Mouse (Mus musculus): ENCODE data around the gene Olfr1247. TPM values are rescaled to one million over a fixed set of nuclear protein-coding genes. Genes with fewer than 3 reads are reported as not detected.
"Not testable (repeated sequence)": the region's sequence is repeated elsewhere in the genome, so short reads cannot be mapped to it uniquely, and the experiment has no call there.

The Olfr1247 gene
- polyA plus RNA-seq (2011; ENCODE audit: insufficient read depth, insufficient read length, low read depth, missing spikeins) = not detected in 2 replicates

DNA sequence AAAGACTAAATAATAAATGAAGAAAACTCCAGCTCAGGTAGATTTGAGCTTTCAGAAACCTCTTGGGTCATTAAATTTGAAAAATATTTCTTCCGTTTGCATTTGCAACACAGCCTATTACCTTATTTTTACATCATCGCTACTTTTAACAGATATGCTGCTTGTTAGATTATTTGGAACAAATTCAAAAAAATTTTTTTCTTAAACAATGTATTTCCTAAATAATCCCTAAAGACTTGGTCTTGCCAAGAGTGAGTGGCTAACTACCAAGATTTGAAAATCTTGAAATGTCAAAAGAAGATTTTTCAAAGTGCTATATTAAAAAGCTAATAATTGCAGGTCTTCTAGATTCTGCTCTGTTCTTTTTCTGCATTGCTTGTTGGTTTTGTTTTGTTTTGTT is at the start of gene Olfr1247:
Gene Olfr1247, minus strand, starts transcription at position 101 of the 400 bp plus-strand sequence.
- Histone ChIP-seq H3K27me3 (ENCODE audit: control insufficient read depth, insufficient read depth, low read length, poor library complexity, severe bottlenecking) (no peaks in the 10 kb centered on the region), H3K9ac (ENCODE audit: low read depth, poor library complexity, severe bottlenecking) (no peak within 1 kb of the TSS), H3K9me3 (replicated peaks; ENCODE audit: control insufficient read depth, insufficient read depth, low read length, poor library complexity, severe bottlenecking) (no peaks in the 10 kb centered on the region), H3K27ac (ENCODE audit: insufficient read depth, low read length) (no peak within 1 kb of the TSS), H3K4me1 (ENCODE audit: control insufficient read depth, insufficient read depth, low read length) (no peaks in the 10 kb centered on the region), H3K4me3 (ENCODE audit: low read depth, low read length) (no peak within 1 kb of the TSS), H3K36me3 (ENCODE audit: control insufficient read depth, insufficient read depth, low read length, poor library complexity, severe bottlenecking) (no peaks in the 10 kb centered on the region)
- TF ChIP-seq POLR2A (IDR thresholded peaks at IDR 0.05; ENCODE audit: insufficient read depth, low read length) = no peak
- TF ChIP-seq EP300 (IDR thresholded peaks at IDR 0.05; ENCODE audit: insufficient read depth, low read depth, low read length) = no peak
- TF ChIP-seq CTCF (IDR thresholded peaks at IDR 0.05; ENCODE audit: low read depth, low read length) = no peak

DNA sequence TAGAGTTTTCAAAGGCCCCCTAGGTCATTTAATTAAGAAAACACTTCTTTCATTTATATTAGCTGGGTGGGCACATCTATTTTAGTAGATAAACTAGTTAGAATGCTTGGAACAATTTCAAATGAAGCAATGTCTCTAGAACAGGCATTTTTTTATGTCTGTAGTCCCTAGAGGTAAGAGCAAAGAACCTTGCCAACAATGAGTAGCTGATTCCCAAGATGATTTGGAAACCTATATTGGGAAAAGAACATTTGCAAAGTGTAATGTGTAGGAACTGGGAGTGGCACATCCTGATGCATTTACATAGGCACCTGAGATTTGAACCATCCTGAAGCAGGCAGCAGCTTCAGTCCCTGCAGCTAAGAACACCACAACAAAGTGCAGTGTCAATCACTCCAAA is 47.4 kb upstream of the Olfr1247 start, which contains the start of gene Olfr1250:
Gene Olfr1250, minus strand, starts transcription at position 101 of the 400 bp plus-strand sequence.
- Histone ChIP-seq H3K4me3 (ENCODE audit: low read depth, low read length) (no peak within 1 kb of the TSS), H3K27me3 (ENCODE audit: control insufficient read depth, insufficient read depth, low read length, poor library complexity, severe bottlenecking) (no peaks in the 10 kb centered on the region)
- TF ChIP-seq POLR2A (IDR thresholded peaks at IDR 0.05; ENCODE audit: insufficient read depth, low read length) (no peak), CTCF (IDR thresholded peaks at IDR 0.05; ENCODE audit: low read depth, low read length) (no peak), EP300 (IDR thresholded peaks at IDR 0.05; ENCODE audit: insufficient read depth, low read depth, low read length) (no peak)

DNA sequence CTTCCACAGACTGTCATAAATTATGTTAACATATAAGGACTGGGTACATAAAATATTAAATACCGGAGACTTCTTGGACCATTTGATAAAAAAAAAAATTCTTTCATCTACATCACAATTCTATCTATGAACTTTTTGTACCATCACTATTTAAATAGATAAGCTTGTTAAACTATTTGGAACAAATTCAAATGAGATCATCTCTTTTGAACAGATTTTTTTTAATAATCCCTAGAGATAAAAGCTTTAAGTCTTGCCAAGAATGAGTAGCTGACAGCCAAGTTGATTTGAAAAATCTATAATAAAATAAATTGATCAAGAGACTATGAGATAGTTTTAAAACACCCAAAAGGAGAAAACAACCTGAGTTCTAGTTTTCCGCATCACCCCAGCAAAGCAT is 21.0 kb upstream of the Olfr1247 start, which contains the start of gene Olfr1249:
Gene Olfr1249, minus strand, starts transcription at position 101 of the 400 bp plus-strand sequence.
- TF ChIP-seq EP300 (IDR thresholded peaks at IDR 0.05; ENCODE audit: insufficient read depth, low read depth, low read length) (no peak), POLR2A (IDR thresholded peaks at IDR 0.05; ENCODE audit: insufficient read depth, low read length) (no peak), CTCF (IDR thresholded peaks at IDR 0.05; ENCODE audit: low read depth, low read length) (no peak)
- H3K9ac ChIP-seq (ENCODE audit: low read depth, poor library complexity, severe bottlenecking) = no peak within 1 kb of the TSS
- no peaks in the 10 kb centered on the region for H3K36me3 ChIP-seq (ENCODE audit: control insufficient read depth, insufficient read depth, low read length, poor library complexity, severe bottlenecking)
- no peak within 1 kb of the TSS for H3K27ac ChIP-seq (ENCODE audit: insufficient read depth, low read length)
- H3K4me3 ChIP-seq (ENCODE audit: low read depth, low read length) = no peak within 1 kb of the TSS
- no peaks in the 10 kb centered on the region for H3K27me3 ChIP-seq (ENCODE audit: control insufficient read depth, insufficient read depth, low read length, poor library complexity, severe bottlenecking)
- H3K4me1 ChIP-seq (ENCODE audit: control insufficient read depth, insufficient read depth, low read length) = no peaks in the 10 kb centered on the region
- H3K9me3 ChIP-seq (replicated peaks; ENCODE audit: control insufficient read depth, insufficient read depth, low read length, poor library complexity, severe bottlenecking) = no peaks in the 10 kb centered on the region

More for the DNA sequence above, 47.4 kb upstream of the Olfr1247 start, which contains the start of gene Olfr1250:
- Histone ChIP-seq H3K9ac (ENCODE audit: low read depth, poor library complexity, severe bottlenecking) (no peak within 1 kb of the TSS), H3K36me3 (ENCODE audit: control insufficient read depth, insufficient read depth, low read length, poor library complexity, severe bottlenecking) (no peaks in the 10 kb centered on the region), H3K4me1 (ENCODE audit: control insufficient read depth, insufficient read depth, low read length) (no peaks in the 10 kb centered on the region), H3K9me3 (replicated peaks; ENCODE audit: control insufficient read depth, insufficient read depth, low read length, poor library complexity, severe bottlenecking) (no peaks in the 10 kb centered on the region), H3K27ac (ENCODE audit: insufficient read depth, low read length) (no peak within 1 kb of the TSS)

DNA sequence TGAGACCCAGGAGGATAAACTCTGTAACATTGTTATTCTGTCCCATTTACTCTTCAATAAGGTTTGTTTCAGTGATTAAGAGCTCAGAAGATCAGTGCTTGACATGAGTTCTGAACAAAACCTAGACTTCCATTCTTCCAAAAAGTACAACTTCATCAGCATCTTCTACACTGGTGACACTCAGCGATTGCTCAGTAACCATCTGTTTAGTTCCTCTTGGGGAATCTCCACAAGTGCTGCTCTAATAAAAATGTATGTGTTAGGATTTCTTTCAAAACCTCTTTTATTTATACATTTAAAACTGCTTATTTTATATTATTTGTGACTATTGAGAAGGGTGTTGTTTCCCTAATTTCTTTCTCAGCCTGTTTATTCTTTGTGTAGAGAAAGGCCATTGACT is 4.2 kb upstream of the Olfr1247 start, which contains the start of gene Olfr1248:
Gene Olfr1248, minus strand, starts transcription at position 101 of the 400 bp plus-strand sequence.
- not testable (repeated sequence) for H3K9ac ChIP-seq (ENCODE audit: low read depth, poor library complexity, severe bottlenecking); H3K4me1 ChIP-seq (ENCODE audit: control insufficient read depth, insufficient read depth, low read length); H3K4me3 ChIP-seq (ENCODE audit: low read depth, low read length); H3K9me3 ChIP-seq (replicated peaks; ENCODE audit: control insufficient read depth, insufficient read depth, low read length, poor library complexity, severe bottlenecking); H3K27me3 ChIP-seq (ENCODE audit: control insufficient read depth, insufficient read depth, low read length, poor library complexity, severe bottlenecking); H3K36me3 ChIP-seq (ENCODE audit: control insufficient read depth, insufficient read depth, low read length, poor library complexity, severe bottlenecking); H3K27ac ChIP-seq (ENCODE audit: insufficient read depth, low read length)

DNA sequence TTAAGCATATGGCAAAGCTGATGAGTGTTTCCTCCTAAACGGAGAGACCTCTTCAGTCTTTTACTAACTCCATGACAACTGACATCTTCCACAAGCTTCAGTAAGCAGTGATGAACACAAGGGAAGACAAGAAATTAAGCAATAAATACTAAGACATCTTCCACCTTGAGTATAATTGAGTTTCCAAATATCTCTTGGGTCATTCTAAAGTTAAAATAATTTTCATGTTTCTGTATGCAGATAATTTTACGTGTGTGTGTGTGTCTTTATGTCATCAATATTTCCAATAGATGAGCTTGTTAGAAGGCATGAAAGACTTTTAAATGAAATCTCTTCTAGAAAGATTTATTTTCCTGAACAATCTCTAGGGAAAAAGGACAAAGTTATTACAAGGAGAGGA is 20.9 kb downstream of the Olfr1247 start, which contains the start of gene Olfr1246:
Gene Olfr1246, minus strand, starts transcription at position 101 of the 400 bp plus-strand sequence.
- no peaks in the 10 kb centered on the region for H3K9me3 ChIP-seq (replicated peaks; ENCODE audit: control insufficient read depth, insufficient read depth, low read length, poor library complexity, severe bottlenecking)
- H3K36me3 ChIP-seq (ENCODE audit: control insufficient read depth, insufficient read depth, low read length, poor library complexity, severe bottlenecking) = no peaks in the 10 kb centered on the region
- H3K4me3 ChIP-seq (ENCODE audit: low read depth, low read length) = no peak within 1 kb of the TSS
- no peak within 1 kb of the TSS for H3K27ac ChIP-seq (ENCODE audit: insufficient read depth, low read length)
- TF ChIP-seq POLR2A (IDR thresholded peaks at IDR 0.05; ENCODE audit: insufficient read depth, low read length) (no peak), EP300 (IDR thresholded peaks at IDR 0.05; ENCODE audit: insufficient read depth, low read depth, low read length) (no peak), CTCF (IDR thresholded peaks at IDR 0.05; ENCODE audit: low read depth, low read length) (no peak)
- no peaks in the 10 kb centered on the region for H3K4me1 ChIP-seq (ENCODE audit: control insufficient read depth, insufficient read depth, low read length)
- H3K9ac ChIP-seq (ENCODE audit: low read depth, poor library complexity, severe bottlenecking) = no peak within 1 kb of the TSS
- no peaks in the 10 kb centered on the region for H3K27me3 ChIP-seq (ENCODE audit: control insufficient read depth, insufficient read depth, low read length, poor library complexity, severe bottlenecking)

DNA sequence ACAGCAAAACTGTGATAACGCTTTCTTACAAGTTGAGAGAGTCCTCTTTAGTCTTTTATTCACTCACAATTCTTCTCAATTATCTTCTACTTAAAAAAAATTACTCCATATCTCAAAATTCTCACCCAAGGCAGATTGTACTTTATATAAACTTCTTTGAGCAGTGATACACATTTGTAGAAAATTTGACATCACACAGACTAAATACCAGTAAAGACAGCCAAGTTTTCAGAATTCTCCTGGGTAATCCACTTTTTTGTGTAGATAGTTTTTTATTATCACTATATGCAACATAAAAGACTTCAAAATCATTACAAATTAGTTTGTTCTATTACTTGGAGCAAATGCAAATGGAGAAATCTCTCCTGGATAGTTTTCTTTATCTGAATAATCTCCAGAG is 35.6 kb downstream of the Olfr1247 start, which contains the start of gene Olfr1245:
Gene Olfr1245, minus strand, starts transcription at position 101 of the 400 bp plus-strand sequence.
- Histone ChIP-seq H3K9me3 (replicated peaks; ENCODE audit: control insufficient read depth, insufficient read depth, low read length, poor library complexity, severe bottlenecking) (no peaks in the 10 kb centered on the region), H3K4me3 (ENCODE audit: low read depth, low read length) (no peak within 1 kb of the TSS), H3K9ac (ENCODE audit: low read depth, poor library complexity, severe bottlenecking) (no peak within 1 kb of the TSS), H3K27me3 (ENCODE audit: control insufficient read depth, insufficient read depth, low read length, poor library complexity, severe bottlenecking) (no peaks in the 10 kb centered on the region), H3K27ac (ENCODE audit: insufficient read depth, low read length) (no peak within 1 kb of the TSS), H3K36me3 (ENCODE audit: control insufficient read depth, insufficient read depth, low read length, poor library complexity, severe bottlenecking) (no peaks in the 10 kb centered on the region), H3K4me1 (ENCODE audit: control insufficient read depth, insufficient read depth, low read length) (no peaks in the 10 kb centered on the region)
- TF ChIP-seq CTCF (IDR thresholded peaks at IDR 0.05; ENCODE audit: low read depth, low read length) = no peak
- no peak for TF ChIP-seq EP300 (IDR thresholded peaks at IDR 0.05; ENCODE audit: insufficient read depth, low read depth, low read length)
- TF ChIP-seq POLR2A (IDR thresholded peaks at IDR 0.05; ENCODE audit: insufficient read depth, low read length) = no peak

DNA sequence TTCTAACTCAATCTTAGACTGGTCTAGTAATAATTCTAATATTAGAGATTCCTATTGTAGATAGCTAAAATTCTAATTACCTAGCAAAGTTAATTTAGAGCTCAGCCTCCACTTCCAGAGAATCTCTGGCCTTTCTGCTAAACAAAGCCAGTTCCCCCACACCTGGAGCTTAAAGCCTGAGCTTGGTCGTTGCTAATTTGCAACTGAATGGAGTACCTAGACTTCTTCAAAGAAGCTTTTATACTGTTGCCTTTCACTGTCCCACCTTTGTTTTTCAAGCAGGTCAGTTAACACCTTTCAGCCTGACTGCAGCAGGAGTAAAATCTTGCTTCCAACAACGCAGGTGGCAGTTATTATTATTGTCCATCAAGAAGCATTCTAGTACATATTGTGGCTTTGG is 51.2 kb downstream of the Olfr1247 start:
- not testable (repeated sequence) for H3K9me3 ChIP-seq (replicated peaks; ENCODE audit: control insufficient read depth, insufficient read depth, low read length, poor library complexity, severe bottlenecking); H3K9ac ChIP-seq (ENCODE audit: low read depth, poor library complexity, severe bottlenecking); H3K36me3 ChIP-seq (ENCODE audit: control insufficient read depth, insufficient read depth, low read length, poor library complexity, severe bottlenecking); H3K4me3 ChIP-seq (ENCODE audit: low read depth, low read length); H3K4me1 ChIP-seq (ENCODE audit: control insufficient read depth, insufficient read depth, low read length); H3K27me3 ChIP-seq (ENCODE audit: control insufficient read depth, insufficient read depth, low read length, poor library complexity, severe bottlenecking)
- peak overlapping the region; percentile 36; the same call in 1 of the 2 replicates for H3K27ac ChIP-seq (ENCODE audit: insufficient read depth, low read length)

Data from ES-Bruce4 (cell line).